Mouse (Mus musculus) naive thymus-derived CD4-positive, alpha-beta T cell, adult 5 months (primary cell): Measurements from ENCODE around the gene Sparcl1. TPM values are rescaled to one million over a fixed set of nuclear protein-coding genes. Genes with fewer than 3 reads are reported as not detected.

Experiments
- polyA plus RNA-seq: library from polyadenylated mRNA; unstranded; fragments of 100-300 nt; shearing (Covaris generic); gene quantifications from one replicate; pipeline ENCODE4 v1.2.1, GENCODE M21; 2017

The Sparcl1 gene
- not detected for polyA plus RNA-seq

DNA sequence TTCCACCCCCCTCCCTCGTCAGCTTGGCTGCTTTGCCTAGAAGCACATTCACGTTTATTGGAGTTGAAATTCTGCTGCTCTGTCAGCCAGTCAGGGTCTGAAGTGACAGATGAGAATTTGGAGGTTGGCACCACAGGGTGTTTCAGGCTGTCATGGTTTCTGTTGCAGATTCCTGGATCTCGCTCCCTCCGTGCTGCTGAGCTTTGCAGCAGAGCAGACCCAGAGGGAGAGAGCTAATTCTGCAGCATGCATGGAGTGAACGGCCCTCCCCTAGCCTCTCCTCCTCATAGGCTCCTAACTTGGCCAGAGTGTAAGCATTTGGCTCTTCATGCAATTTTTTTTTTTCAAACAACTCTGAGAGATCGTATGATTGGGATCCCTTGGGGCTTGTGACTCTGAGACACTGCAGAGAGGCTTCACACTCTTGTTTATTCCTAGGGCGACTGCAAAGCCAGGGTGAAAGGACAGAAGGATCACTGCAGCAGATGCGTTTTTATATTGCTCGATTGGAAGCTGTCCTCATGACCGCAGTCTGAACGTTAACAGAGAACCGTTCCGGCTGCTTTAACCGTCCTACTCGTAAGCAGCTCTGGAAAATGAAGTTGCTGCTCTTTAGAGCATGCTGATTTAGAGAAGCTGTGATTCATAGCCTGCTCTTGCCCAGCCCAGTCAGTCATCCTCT lies at the start of gene Sparcl1:
TSS of gene Sparcl1 (minus strand) at position 243 of the 682 bp plus-strand sequence.

GRCm38 (mm10) chr5:104077508-104077907 lies 36.0 kb downstream of the Sparcl1 start, which contains the start of gene Gm17660:
Gm17660 (minus strand) TSS chr5:104077608.

GRCm38 (mm10) chr5:104046256-104047199 lies 67.0 kb downstream of the Sparcl1 start, which contains the start of gene Nudt9:
Nudt9 (plus strand) TSS chr5:104046306.

Other genes starting within 250 kb of the Sparcl1 start
- 7.5 TPM for gene Klhl8, start 202.5 kb downstream of the Sparcl1 start, polyA plus RNA-seq
- not detected for gene Hsd17b13, start 136.3 kb downstream of the Sparcl1 start, polyA plus RNA-seq
- 3.7 TPM for gene Hsd17b11, start 91.8 kb downstream of the Sparcl1 start, polyA plus RNA-seq
- gene Nudt9, start 67.4 kb downstream of the Sparcl1 start, polyA plus RNA-seq: 47.1 TPM
- not detected for gene Gm17660, start 36.1 kb downstream of the Sparcl1 start, polyA plus RNA-seq
- gene Dspp, start 57.0 kb upstream of the Sparcl1 start, polyA plus RNA-seq: not detected
- gene Dmp1, start 88.9 kb upstream of the Sparcl1 start, polyA plus RNA-seq: not detected
- not detected for gene Ibsp, start 185.4 kb upstream of the Sparcl1 start, polyA plus RNA-seq
- not detected for gene Mepe, start 211.6 kb upstream of the Sparcl1 start, polyA plus RNA-seq